Mouse (Mus musculus) spleen, postnatal 36 days (tissue): ENCODE measurements around the gene Plpp3.

Experiments used
- DNase-seq, 2 experiments: peaks; one replicate each; pipeline ENCODE4 v3.0.0; 2022; ENCODE audit warnings: low spot score in 2 of 2, mixed read lengths in 1 of 2

Gene Plpp3

GRCm38 (mm10) chr4:105157276-105158168 lies at the start of gene Plpp3:
Plpp3 (plus strand) TSS chr4:105157347.
- DNase-seq = peak; percentile 44 to 59

DNA sequence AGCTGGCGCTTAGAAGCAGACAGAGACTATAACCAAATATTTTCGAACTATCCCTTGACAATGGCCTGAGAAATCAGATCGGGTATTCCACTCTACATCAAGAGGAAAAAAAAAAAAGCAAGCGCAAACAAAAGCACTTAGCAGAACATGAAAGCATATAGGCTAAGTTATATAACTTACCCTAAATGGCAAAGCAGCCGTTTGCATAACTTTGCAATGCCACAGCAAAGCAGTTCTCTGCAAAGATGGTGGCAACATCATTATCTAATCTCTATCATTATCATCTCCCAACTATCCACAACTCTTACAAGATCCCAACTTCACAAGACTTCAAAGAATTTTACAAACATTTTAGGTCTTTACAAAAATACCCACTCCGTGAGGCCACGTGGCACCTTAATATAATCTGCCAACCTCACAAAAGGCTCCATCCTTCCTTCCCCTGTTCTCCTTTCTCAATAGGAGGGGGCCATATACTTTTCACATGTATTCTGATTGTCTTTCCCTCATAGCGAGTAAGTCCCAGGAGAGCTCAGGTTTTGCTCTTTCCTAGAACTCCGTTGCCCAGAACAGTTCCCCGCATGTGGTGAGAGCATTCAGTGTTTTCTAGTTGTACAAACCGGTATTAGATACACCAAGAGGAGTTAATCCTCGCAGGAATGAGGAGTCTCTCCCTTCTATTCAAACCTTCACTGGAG lies 49.1 kb upstream of the Plpp3 start:
- no peak for DNase-seq

GRCm38 (mm10) chr4:105108641-105109198 lies 48.4 kb upstream of the Plpp3 start:
- no peak for DNase-seq

- DNase-seq = peak; percentile 16 to 48
Observed at GRCm38 (mm10) chr4:105109199-105109989, 47.8 kb upstream of the Plpp3 start, which contains the start of gene Prkaa2. Prkaa2 (minus strand) TSS chr4:105109890.

DNA sequence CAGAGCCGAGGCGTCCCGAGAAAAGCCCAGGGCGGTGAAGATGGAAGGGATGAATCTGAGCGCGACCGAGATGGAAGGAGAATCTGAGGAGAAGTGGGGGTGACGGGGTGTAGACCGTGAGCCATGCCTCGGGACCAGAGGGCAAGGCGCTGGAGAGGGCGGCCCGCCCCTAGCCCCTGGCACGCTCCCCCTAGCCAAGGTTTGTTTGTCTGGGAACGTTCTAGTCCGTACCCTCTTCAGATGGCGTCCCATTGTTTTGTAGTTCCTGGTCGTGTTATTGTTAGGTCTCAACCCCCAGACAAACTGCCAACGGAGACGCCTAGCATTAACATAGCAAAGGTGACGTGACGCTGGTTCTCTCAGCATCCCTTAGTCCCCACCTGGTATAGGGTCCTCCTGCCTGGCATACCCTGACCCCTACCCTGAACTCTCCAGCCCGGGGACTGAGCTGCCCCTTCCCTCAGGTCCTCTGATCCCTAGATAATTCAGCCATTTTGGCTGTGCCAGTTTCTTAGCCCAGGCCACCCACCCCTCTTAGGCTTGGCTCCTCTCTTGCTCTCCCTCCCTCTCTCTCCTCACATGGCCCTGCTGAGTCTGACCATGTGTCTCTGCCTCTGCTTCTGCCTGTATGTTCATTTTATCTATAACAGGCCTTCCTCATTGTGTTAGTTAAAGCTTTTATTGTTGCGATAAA lies 47.0 kb upstream of the Plpp3 start:
- no peak for DNase-seq

GRCm38 (mm10) chr4:105110684-105111035 lies 46.5 kb upstream of the Plpp3 start:
- no peak for DNase-seq

- DNase-seq = no peak
Observed at GRCm38 (mm10) chr4:105111770-105112169, 45.4 kb upstream of the Plpp3 start.

DNA sequence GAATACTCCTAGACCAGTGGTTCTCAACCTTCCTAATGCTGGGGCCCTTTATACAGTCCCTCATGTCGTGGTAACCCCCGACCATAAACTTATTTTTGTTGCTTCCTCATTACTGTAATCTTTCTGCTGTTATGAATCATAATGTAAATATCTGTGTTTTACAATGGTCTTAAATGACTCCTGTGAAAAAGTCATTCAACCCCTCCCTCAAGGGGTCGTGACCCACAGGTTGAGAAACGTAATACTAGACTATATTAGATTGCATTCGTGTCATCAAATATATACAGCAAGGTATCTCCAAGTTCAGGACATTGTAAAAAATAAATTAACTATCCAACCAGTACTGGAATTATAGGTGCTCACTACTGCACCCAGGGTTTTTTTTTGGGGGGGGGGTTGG lies 44.1 kb upstream of the Plpp3 start:
- DNase-seq = no peak

DNA sequence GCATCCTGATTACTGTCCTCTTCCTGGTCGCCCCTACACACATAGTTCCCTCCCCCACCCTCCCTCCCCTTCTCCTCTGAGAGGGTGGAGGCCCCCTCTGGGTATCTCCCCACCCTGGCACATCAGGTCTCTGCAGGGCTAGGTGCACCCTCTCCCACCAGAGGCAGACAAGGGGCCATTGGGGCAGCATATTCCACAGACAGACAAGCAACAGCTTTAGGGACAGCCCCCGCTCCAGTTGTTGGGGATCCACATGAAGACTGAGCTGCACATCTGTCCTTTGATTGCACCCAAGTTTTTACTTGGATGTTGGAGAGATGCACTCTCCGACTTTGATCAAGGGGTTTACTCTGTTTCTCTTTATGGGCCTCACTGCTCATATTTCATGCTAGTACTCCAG lies 43.7 kb upstream of the Plpp3 start:
- DNase-seq = no peak

DNA sequence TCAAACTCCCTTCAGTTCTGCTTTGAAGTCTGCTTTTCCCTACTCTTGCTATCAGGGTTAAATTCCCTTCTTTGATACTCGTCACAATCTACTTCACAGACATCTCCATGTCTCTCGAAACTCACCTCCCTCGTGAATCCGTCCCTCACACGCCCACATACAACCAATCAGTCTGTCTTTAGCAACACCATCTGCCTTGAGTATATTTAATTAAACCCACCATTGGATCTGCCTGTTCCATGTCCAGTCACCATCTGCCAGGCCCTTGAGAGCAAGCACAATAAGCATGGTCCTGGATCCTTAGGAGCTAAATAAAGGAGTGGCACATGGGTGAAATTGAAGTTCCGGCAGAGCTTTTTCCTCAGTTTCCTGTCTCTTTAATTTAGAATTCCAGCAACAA lies 36.1 kb upstream of the Plpp3 start:
- no peak for DNase-seq

GRCm38 (mm10) chr4:105122429-105122828 lies 34.7 kb upstream of the Plpp3 start:
- DNase-seq = peak; percentile 4 to 7

GRCm38 (mm10) chr4:105129212-105129611 lies 27.9 kb upstream of the Plpp3 start:
- no peak for DNase-seq

DNA sequence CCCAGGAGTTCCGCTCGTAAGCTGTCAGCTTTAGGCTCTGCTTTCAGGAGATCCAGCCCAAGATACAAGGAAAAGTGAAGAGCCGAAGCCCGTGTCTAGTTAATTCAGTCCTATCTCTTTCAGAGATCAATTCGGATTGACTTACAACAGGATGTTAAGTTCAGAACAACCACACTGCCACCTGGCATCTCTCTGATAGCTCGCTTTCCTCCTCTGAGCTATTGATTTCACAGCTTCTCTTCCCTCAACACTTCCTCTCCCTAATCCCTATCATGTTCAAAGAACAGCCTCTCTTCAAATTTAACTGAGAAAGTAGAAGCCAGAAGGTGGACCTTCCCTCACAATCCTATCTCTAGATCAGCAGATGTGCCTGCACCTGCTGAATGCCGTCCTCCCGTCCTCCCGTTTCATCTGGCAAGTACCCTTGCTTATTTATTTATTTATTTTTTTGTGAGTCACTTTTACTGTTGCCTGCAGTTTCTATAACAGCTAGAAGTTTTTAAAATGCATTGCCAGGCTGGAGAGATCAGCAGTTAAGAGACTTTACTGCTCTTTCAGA lies 25.3 kb upstream of the Plpp3 start:
- DNase-seq = no peak

- no peak for DNase-seq
Observed at GRCm38 (mm10) chr4:105133350-105134050, 23.6 kb upstream of the Plpp3 start.

- no peak for DNase-seq
Observed at GRCm38 (mm10) chr4:105149492-105149891, 7.7 kb upstream of the Plpp3 start.

GRCm38 (mm10) chr4:105151911-105152690 lies 5.0 kb upstream of the Plpp3 start:
- DNase-seq = peak; percentile 53 to 55

- no peak for DNase-seq
Observed at GRCm38 (mm10) chr4:105153227-105153626, 3.9 kb upstream of the Plpp3 start.

DNA sequence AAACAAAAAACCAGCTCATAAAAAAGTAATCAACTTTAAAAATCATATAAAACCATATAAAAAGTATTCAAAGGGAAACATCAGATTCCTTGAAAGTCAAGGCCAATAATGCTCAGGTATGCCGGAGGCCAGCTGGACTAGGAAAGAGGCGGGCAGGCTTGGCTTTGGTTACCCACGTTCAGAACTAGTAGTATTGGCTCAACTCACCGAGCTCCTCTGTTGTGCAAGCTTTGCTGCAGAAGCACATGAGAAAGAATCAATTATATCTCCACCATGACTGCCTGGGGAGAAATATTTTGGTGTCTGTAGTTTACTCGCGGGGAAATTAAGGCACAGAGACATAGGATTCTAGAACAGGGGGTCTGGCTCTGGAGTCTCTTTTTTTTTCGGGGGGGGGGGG lies 866 bp upstream of the Plpp3 start:
- DNase-seq = no peak

- peak in 1 of 2 experiments; percentile 36 for DNase-seq
Observed at GRCm38 (mm10) chr4:105156955-105157275, 232 bp upstream of the Plpp3 start.

GRCm38 (mm10) chr4:105158169-105158555 lies 1.0 kb downstream of the Plpp3 start:
- peak; percentile 82 to 84 for DNase-seq
